Mouse (Mus musculus) heart, postnatal 0 days (tissue): ENCODE measurements around the gene Akr7a5. TPM values are rescaled to one million over a fixed set of nuclear protein-coding genes. Genes with fewer than 3 reads are reported as not detected.
A peak's percentile ranks its signal among the peaks of the same experiment; 100 is the strongest.

Source experiments
- ATAC-seq: fragments of 200-750 bp; cut with Nextera tagmentation; 2 replicates; pipeline ENCODE4 v1.8.0; 2017; ENCODE audit warnings: low read depth, moderate number of reproducible peaks, moderate library complexity; ENCODE audit not compliant: insufficient read depth
- DNase-seq: peaks from one replicate; pipeline ENCODE4 v3.0.0-alpha.2; 2016; ENCODE audit warnings: low spot score
- H3K27ac ChIP-seq: fragments of 300-500 bp; sonication (generic); 2 replicates; pipeline ENCODE4 v1.5.1; 2014; ENCODE audit warnings: low read depth, mild to moderate bottlenecking
- H3K27me3 ChIP-seq: fragments of 300-500 bp; sonication (generic); 2 replicates; pipeline ENCODE4 v1.6.1; 2014; ENCODE audit warnings: low read length, mixed read lengths; ENCODE audit not compliant: control insufficient read depth, insufficient read depth
- H3K36me3 ChIP-seq: fragments of 300-500 bp; sonication (generic); replicated peaks from 2 replicates; pipeline ENCODE4 v1.6.1; 2014; ENCODE audit warnings: low read length, mixed read lengths; ENCODE audit not compliant: control insufficient read depth, insufficient read depth
- H3K4me1 ChIP-seq: fragments of 300-500 bp; sonication (generic); 2 replicates; pipeline ENCODE4 v1.6.1; 2014; ENCODE audit warnings: antibody characterized with exemption; ENCODE audit not compliant: control insufficient read depth, insufficient read depth
- H3K4me2 ChIP-seq: fragments of 300-500 bp; sonication (generic); 2 replicates; pipeline ENCODE4 v1.6.1; 2014; ENCODE audit warnings: low read depth, mild to moderate bottlenecking, low read length, moderate library complexity
- H3K4me3 ChIP-seq: fragments of 300-500 bp; sonication (generic); 2 replicates; pipeline ENCODE4 v1.5.1; 2014; ENCODE audit warnings: low read depth, low read length
- H3K9ac ChIP-seq: fragments of 300-500 bp; sonication (generic); replicated peaks from 2 replicates; pipeline ENCODE4 v1.6.1; 2014; ENCODE audit warnings: low read depth, low read length, mixed read lengths
- H3K9me3 ChIP-seq: fragments of 300-500 bp; sonication (generic); replicated peaks from 2 replicates; pipeline ENCODE4 v1.6.1; 2016; ENCODE audit warnings: low read length; ENCODE audit not compliant: control insufficient read depth
- CTCF ChIP-seq: IDR thresholded peaks from 2 replicates; pipeline ENCODE4 v1.5.1; 2016; ENCODE audit warnings: antibody characterized with exemption, control low read depth, low read depth
- EP300 ChIP-seq: IDR thresholded peaks from 2 replicates; pipeline ENCODE4 v1.6.1; 2016; ENCODE audit warnings: antibody characterized with exemption, low read depth
- WGBS: fragments of 180-500 bp; shearing (Covaris S2); extraction: QIAGEN DNeasy Blood & Tissue Kit; methylation state at CpG from one replicate; pipeline ENCODE4 v1.1.7; 2014; 5-methylcytosine and 5-hydroxymethylcytosine counted together
- microRNA-seq: library from miRNA; unstranded; fragments of <30 nt; microRNA quantifications from one replicate; pipeline ENCODE4, GENCODE M21; 2016
- polyA plus RNA-seq: library from polyadenylated mRNA; unstranded; fragments of >200 nt; fragmentation: Nextera tagmentation; extraction: Ambion mirVana; gene quantifications from 2 replicates; pipeline ENCODE4 v1.2.1, GENCODE M21; 2015
- total RNA-seq: library from RNA; depleted of rRNA; stranded (reverse); fragments of >200 nt; gene quantifications from 2 replicates; pipeline ENCODE4 v1.2.3, GENCODE M21; 2014; ENCODE audit warnings: low replicate concordance; rRNA removed

The Akr7a5 gene
- total and polyA plus RNA-seq, 2 experiments from 2014 or later, result 62.5 to 65.3 TPM

DNA sequence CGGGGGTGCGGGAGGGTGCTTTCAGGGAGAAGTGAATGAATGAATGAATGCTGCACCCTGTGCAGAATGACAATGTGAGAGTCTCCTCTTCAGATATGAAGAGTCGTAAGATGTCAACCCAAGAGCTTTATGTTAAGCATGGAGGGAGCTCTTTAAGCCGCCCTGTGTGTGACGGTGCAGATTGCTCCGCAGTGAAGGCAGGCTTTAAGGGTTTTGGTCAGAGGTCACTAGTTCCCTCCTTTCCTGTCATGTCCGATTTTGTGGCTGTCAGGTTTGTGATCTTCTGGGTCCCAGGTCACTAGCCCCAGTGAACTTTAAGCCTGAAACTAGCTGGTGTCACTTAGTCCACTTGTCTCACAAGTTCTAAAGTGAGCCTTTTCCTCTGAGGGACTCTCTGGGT, 42.3 kb downstream of the Akr7a5 start:
- H3K4me2 ChIP-seq, result peak overlapping the region; percentile 88
- peaks cover 18% of the 10 kb centered on the region for H3K4me1 ChIP-seq
- no peak for TF ChIP-seq EP300
- no peak for TF ChIP-seq CTCF
- ATAC-seq (0 out of 2 replicates have a peak, but pooled peaks have one; percentile 16), DNase-seq (no peak)
- H3K36me3 ChIP-seq, result peaks cover 40% of the 10 kb centered on the region
- no peaks in the 10 kb centered on the region for H3K9me3 ChIP-seq
- peak overlapping the region; percentile 73 for H3K4me3 ChIP-seq
- peak overlapping the region; percentile 96 for H3K27ac ChIP-seq
- peak overlapping the region; percentile 83 for H3K9ac ChIP-seq
- 0% methylated on average over 7 of the region's 7 CpGs for WGBS
- H3K27me3 ChIP-seq, result no peaks in the 10 kb centered on the region

DNA sequence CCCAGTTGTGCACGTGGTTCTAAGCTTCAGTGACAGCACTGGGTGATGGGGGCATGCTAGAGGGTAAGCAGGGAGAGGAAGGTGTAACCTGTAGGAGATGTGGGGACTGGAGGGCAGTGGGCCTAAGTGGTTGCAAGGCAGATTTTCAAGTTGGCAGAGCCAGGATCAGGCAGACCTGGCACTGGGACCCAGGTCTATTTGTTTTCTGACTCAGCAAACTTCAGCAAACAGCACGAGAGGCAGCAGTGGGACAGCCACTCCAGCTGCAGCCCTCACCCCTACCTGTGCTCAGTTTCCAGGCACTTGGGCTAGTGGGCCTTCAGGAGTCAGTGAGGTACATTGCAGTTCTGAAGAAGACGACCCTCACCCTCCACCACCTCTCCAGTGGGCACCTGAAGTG, 46.7 kb downstream of the Akr7a5 start:
- Histone ChIP-seq H3K27ac (no peak overlapping the region), H3K36me3 (peaks cover 66% of the 10 kb centered on the region), H3K4me3 (no peak overlapping the region), H3K9me3 (no peaks in the 10 kb centered on the region), H3K4me2 (no peak overlapping the region), H3K9ac (no peak overlapping the region), H3K27me3 (no peaks in the 10 kb centered on the region), H3K4me1 (0 out of 2 replicates have a peak, but pooled peaks cover 5% of the 10 kb centered on the region)
- no peak for ATAC-seq
- DNase-seq, result no peak
- WGBS, result 94% methylated on average over 3 of the region's 3 CpGs
- TF ChIP-seq EP300 (no peak), CTCF (no peak)

DNA sequence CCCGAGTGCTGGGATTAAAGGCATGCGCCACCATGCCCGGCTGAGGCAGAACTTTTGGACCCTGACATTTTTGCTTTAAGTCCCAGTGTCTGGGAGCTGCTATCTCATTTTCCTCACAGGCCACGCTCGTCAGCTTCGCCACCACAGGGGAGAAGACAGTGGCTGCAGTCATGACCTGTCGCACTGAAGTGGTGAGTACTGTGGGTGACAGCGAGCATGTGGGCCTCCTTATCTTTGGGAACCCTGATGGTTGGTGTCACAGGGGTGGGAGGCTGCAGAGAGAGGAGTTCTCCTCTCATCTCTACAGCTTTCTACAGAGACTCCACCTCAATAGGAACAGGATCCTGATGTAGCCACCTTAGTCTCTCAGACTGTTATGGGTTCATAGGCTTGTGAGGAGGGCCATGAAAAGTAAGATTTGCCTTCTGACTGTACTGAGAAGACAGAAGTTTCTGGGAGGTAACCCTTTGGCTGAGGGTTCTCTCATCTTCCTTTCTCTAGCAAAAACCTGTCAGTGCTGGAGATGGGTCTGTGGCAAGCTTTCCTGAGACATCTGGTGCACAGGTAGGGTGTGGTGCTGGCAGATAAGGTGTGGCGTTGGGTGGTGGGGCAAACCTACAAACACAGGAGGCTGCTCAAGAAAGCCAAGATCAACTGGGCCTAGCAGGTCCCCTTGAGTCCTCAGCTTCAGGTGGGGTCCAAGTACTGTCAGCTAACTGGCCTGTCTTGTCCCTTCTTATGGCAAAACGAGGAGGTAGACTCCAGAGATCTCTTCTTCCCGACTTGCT, 50.4 kb downstream of the Akr7a5 start:
- no peak for TF ChIP-seq EP300
- H3K9me3 ChIP-seq, result no peaks in the 10 kb centered on the region
- no peak overlapping the region for H3K4me3 ChIP-seq
- H3K27me3 ChIP-seq, result no peaks in the 10 kb centered on the region
- 72% methylated on average over 11 of the region's 11 CpGs for WGBS
- H3K27ac ChIP-seq, result no peak overlapping the region
- H3K4me2 ChIP-seq, result no peak overlapping the region
- peaks cover 93% of the 10 kb centered on the region for H3K36me3 ChIP-seq
- ATAC-seq (no peak), DNase-seq (no peak)
- H3K9ac ChIP-seq, result no peak overlapping the region
- no peaks in the 10 kb centered on the region for H3K4me1 ChIP-seq

DNA sequence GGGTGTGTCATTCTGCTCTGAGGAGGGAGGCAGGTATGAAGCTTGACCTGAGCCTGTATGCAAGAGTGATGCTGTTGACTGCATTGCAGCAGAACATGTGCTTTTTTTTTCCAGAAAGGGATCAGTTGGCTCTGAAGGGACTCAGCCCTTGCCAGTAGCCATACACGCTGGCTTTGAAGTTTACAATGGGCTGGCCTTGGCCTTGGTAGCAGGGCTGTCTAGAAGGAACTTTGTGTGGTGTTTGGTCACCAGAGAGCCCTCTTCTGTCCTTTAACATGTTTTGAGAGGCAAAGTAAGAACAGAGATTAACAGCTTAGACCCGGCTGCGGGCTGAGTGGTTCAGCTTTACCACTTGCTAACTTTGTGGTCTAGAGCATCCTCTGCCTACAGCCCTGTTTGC, 56.8 kb downstream of the Akr7a5 start:
- H3K27ac ChIP-seq, result no peak overlapping the region
- H3K4me2 ChIP-seq, result no peak overlapping the region
- no peak for DNase-seq
- peaks cover 94% of the 10 kb centered on the region for H3K36me3 ChIP-seq
- no peak overlapping the region for H3K9ac ChIP-seq
- no peak overlapping the region for H3K4me3 ChIP-seq
- H3K27me3 ChIP-seq, result no peaks in the 10 kb centered on the region
- H3K9me3 ChIP-seq, result no peaks in the 10 kb centered on the region
- 87% methylated on average over 3 of the region's 3 CpGs for WGBS
- ATAC-seq, result no peak
- TF ChIP-seq CTCF, result no peak
- TF ChIP-seq EP300, result no peak
- H3K4me1 ChIP-seq, result no peaks in the 10 kb centered on the region

Small RNA genes lying within 50 kb of the gene (microRNA-seq; reads per million reads assigned to microRNA genes)
- gene Gm24245, result not detected
- not detected for gene Gm25732

Other genes starting within 250 kb of the Akr7a5 start
- gene Htr6, start 235.2 kb upstream of the Akr7a5 start, total RNA-seq, result not detected in 2 replicates
- gene Htr6, start 235.2 kb upstream of the Akr7a5 start, polyA plus RNA-seq, result not detected in 2 replicates
- 33.2 and 55.8 TPM in 2 replicates for gene Nbl1, start 217.8 kb upstream of the Akr7a5 start, total RNA-seq
- gene Nbl1, start 217.8 kb upstream of the Akr7a5 start, polyA plus RNA-seq, result 14.2 and 16.8 TPM in 2 replicates
- 29.2 and 33.2 TPM in 2 replicates for gene Minos1, start 179.6 kb upstream of the Akr7a5 start, total RNA-seq
- gene Minos1, start 179.6 kb upstream of the Akr7a5 start, polyA plus RNA-seq, result 1,270 and 1,334 TPM in 2 replicates
- 131 and 177 TPM in 2 replicates for gene Capzb, start 117.8 kb upstream of the Akr7a5 start, total RNA-seq
- 355 and 363 TPM in 2 replicates for gene Capzb, start 117.8 kb upstream of the Akr7a5 start, polyA plus RNA-seq
- gene Pqlc2, start within 50 bp of the Akr7a5 start, total RNA-seq, result 6.8 and 20.6 TPM in 2 replicates
- 7.7 and 8.3 TPM in 2 replicates for gene Pqlc2, start within 50 bp of the Akr7a5 start, polyA plus RNA-seq
- gene Mrto4, start 41.8 kb downstream of the Akr7a5 start, total RNA-seq, result 31.3 and 43.4 TPM in 2 replicates
- 41.5 and 45.1 TPM in 2 replicates for gene Mrto4, start 41.8 kb downstream of the Akr7a5 start, polyA plus RNA-seq
- gene Emc1, start 41.8 kb downstream of the Akr7a5 start, total RNA-seq, result 41.5 and 48.4 TPM in 2 replicates
- gene Emc1, start 41.8 kb downstream of the Akr7a5 start, polyA plus RNA-seq, result 24.0 and 25.3 TPM in 2 replicates
- 80.6 and 120 TPM in 2 replicates for gene Ubr4, start 41.9 kb downstream of the Akr7a5 start, total RNA-seq
- 34.5 and 41.0 TPM in 2 replicates for gene Ubr4, start 41.9 kb downstream of the Akr7a5 start, polyA plus RNA-seq
- gene Iffo2, start 219.8 kb downstream of the Akr7a5 start, total RNA-seq, result 6.4 and 7.7 TPM in 2 replicates
- 2.4 and 2.9 TPM in 2 replicates for gene Iffo2, start 219.8 kb downstream of the Akr7a5 start, polyA plus RNA-seq